Mouse (Mus musculus) kidney, postnatal 0 days (tissue): Measurements from ENCODE around the gene Grip1. TPM values are rescaled to one million over a fixed set of nuclear protein-coding genes. Genes with fewer than 3 reads are reported as not detected.
A peak's percentile ranks its signal among the peaks of the same experiment; 100 is the strongest.

ENCODE experiments used
- ATAC-seq: fragments of 200-750 bp; cut with Nextera tagmentation; replicated peaks from 2 replicates; pipeline ENCODE4 v1.8.0; 2017; ENCODE audit warnings: low read depth, moderate number of reproducible peaks, moderate TSS enrichment, moderate library complexity; ENCODE audit not compliant: low FRiP score
- DNase-seq: peaks from one replicate; pipeline ENCODE4 v3.0.0-alpha.2; 2016; ENCODE audit warnings: low spot score
- H3K27ac ChIP-seq: fragments of 300-500 bp; sonication (generic); 2 replicates; pipeline ENCODE4 v1.5.1; 2014; ENCODE audit warnings: mild to moderate bottlenecking
- H3K27me3 ChIP-seq: fragments of 300-500 bp; sonication (generic); 2 replicates; pipeline ENCODE4 v1.6.1; 2014; ENCODE audit warnings: low read length, mixed read lengths; ENCODE audit not compliant: insufficient read depth
- H3K36me3 ChIP-seq: fragments of 300-500 bp; sonication (generic); 2 replicates; pipeline ENCODE4 v1.6.1; 2014; ENCODE audit warnings: low read length, mixed read lengths; ENCODE audit not compliant: insufficient read depth
- H3K4me1 ChIP-seq: fragments of 300-500 bp; sonication (generic); replicated peaks from 2 replicates; pipeline ENCODE4 v1.6.1; 2014; ENCODE audit warnings: antibody characterized with exemption, low read length, mixed read lengths; ENCODE audit not compliant: insufficient read depth
- H3K4me2 ChIP-seq: fragments of 300-500 bp; sonication (generic); 2 replicates; pipeline ENCODE4 v1.6.1; 2014; ENCODE audit warnings: mild to moderate bottlenecking, low read length, moderate library complexity, mixed read lengths
- H3K4me3 ChIP-seq: fragments of 300-500 bp; sonication (generic); replicated peaks from 2 replicates; pipeline ENCODE4 v1.5.1; 2014; ENCODE audit warnings: low read depth, low read length
- H3K9ac ChIP-seq: fragments of 300-500 bp; sonication (generic); 2 replicates; pipeline ENCODE4 v1.6.1; 2014; ENCODE audit warnings: low read depth, low read length
- H3K9me3 ChIP-seq: fragments of 300-500 bp; sonication (generic); replicated peaks from 2 replicates; pipeline ENCODE4 v1.6.1; 2016; ENCODE audit warnings: low read length, inconsistent platforms, mixed read lengths
- CTCF ChIP-seq: IDR thresholded peaks from 2 replicates; pipeline ENCODE4 v1.5.1; 2016; ENCODE audit warnings: antibody characterized with exemption, low read depth, mild to moderate bottlenecking, moderate library complexity
- whole genome bisulfite sequencing: fragments of 180-500 bp; shearing (Covaris S2); extraction: QIAGEN DNeasy Blood & Tissue Kit; methylation state at CpG from one replicate; pipeline ENCODE4 v1.1.7; 2014; 5-methylcytosine and 5-hydroxymethylcytosine counted together
- polyA plus RNA-seq: library from polyadenylated mRNA; unstranded; fragments of >200 nt; fragmentation: Nextera tagmentation; extraction: Ambion mirVana; gene quantifications from 2 replicates; pipeline ENCODE4 v1.2.1, GENCODE M21; 2015

The Grip1 gene
- polyA plus RNA-seq, 1 experiment from 2014 or later = 3.1 TPM

- no peaks in the 10 kb centered on the region for H3K9me3 ChIP-seq
- H3K27me3 ChIP-seq = no peaks in the 10 kb centered on the region
- DNase-seq = peak; percentile 21
- 50% methylated on average over 9 of the region's 9 CpGs for WGBS
- no peaks in the 10 kb centered on the region for H3K4me1 ChIP-seq
- no peak overlapping the region for H3K9ac ChIP-seq
- H3K4me3 ChIP-seq = no peak overlapping the region
- H3K36me3 ChIP-seq = no peaks in the 10 kb centered on the region
- no peak overlapping the region for H3K27ac ChIP-seq
- TF ChIP-seq CTCF = no peak
- no peak overlapping the region for H3K4me2 ChIP-seq
- ATAC-seq = no peak
Observed at GRCm38 (mm10) chr10:119475166-119475565, 21.5 kb downstream of the Grip1 start.

GRCm38 (mm10) chr10:119477661-119478060 lies 24.0 kb downstream of the Grip1 start:
- Histone ChIP-seq H3K36me3 (no peaks in the 10 kb centered on the region), H3K4me3 (no peak overlapping the region), H3K9ac (no peak overlapping the region), H3K27me3 (no peaks in the 10 kb centered on the region), H3K4me1 (no peaks in the 10 kb centered on the region), H3K4me2 (no peak overlapping the region), H3K27ac (no peak overlapping the region), H3K9me3 (no peaks in the 10 kb centered on the region)
- 92% methylated on average over 8 of the region's 8 CpGs for WGBS
- TF ChIP-seq CTCF = no peak
- no peak for DNase-seq
- ATAC-seq = no peak

GRCm38 (mm10) chr10:119483068-119483705 lies 29.6 kb downstream of the Grip1 start:
- Histone ChIP-seq H3K36me3 (no peaks in the 10 kb centered on the region), H3K27me3 (no peaks in the 10 kb centered on the region), H3K9ac (no peak overlapping the region), H3K4me3 (no peak overlapping the region), H3K9me3 (no peaks in the 10 kb centered on the region), H3K4me1 (no peaks in the 10 kb centered on the region; the same call in 1 of the 2 replicates), H3K4me2 (no peak overlapping the region), H3K27ac (no peak overlapping the region)
- 48% methylated on average over 17 of the region's 17 CpGs for WGBS
- no peak for TF ChIP-seq CTCF
- ATAC-seq (no peak), DNase-seq (no peak)

- DNase-seq = no peak
- H3K9ac ChIP-seq = no peak overlapping the region
- WGBS = 30% methylated on average over 6 of the region's 6 CpGs
- no peak for TF ChIP-seq CTCF
- H3K36me3 ChIP-seq = no peaks in the 10 kb centered on the region
- no peaks in the 10 kb centered on the region; the same call in 1 of the 2 replicates for H3K4me1 ChIP-seq
- H3K4me2 ChIP-seq = no peak overlapping the region
- H3K9me3 ChIP-seq = no peaks in the 10 kb centered on the region
- no peak overlapping the region for H3K27ac ChIP-seq
- no peak for ATAC-seq
- H3K27me3 ChIP-seq = no peaks in the 10 kb centered on the region
- no peak overlapping the region for H3K4me3 ChIP-seq
Observed at GRCm38 (mm10) chr10:119483766-119484165, 30.1 kb downstream of the Grip1 start.

- H3K4me2 ChIP-seq = no peak overlapping the region
- H3K9me3 ChIP-seq = no peaks in the 10 kb centered on the region
- no peak for TF ChIP-seq CTCF
- no peaks in the 10 kb centered on the region for H3K36me3 ChIP-seq
- no peak overlapping the region for H3K9ac ChIP-seq
- no peak overlapping the region for H3K4me3 ChIP-seq
- no peak for ATAC-seq
- 67% methylated on average over 7 of the region's 7 CpGs for WGBS
- H3K27ac ChIP-seq = no peak overlapping the region
- no peaks in the 10 kb centered on the region for H3K27me3 ChIP-seq
- no peak for DNase-seq
- H3K4me1 ChIP-seq = no peaks in the 10 kb centered on the region; the same call in 1 of the 2 replicates
Observed at GRCm38 (mm10) chr10:119486936-119487335, 33.3 kb downstream of the Grip1 start.

- no peak overlapping the region for H3K4me2 ChIP-seq
- DNase-seq = no peak
- ATAC-seq = no peak
Observed at GRCm38 (mm10) chr10:119490831-119491230, 37.2 kb downstream of the Grip1 start.

GRCm38 (mm10) chr10:119495317-119495716 lies 41.7 kb downstream of the Grip1 start:
- Histone ChIP-seq H3K9me3 (no peaks in the 10 kb centered on the region), H3K36me3 (no peaks in the 10 kb centered on the region), H3K4me1 (no peaks in the 10 kb centered on the region), H3K4me3 (no peak overlapping the region), H3K9ac (no peak overlapping the region), H3K4me2 (no peak overlapping the region), H3K27me3 (no peaks in the 10 kb centered on the region), H3K27ac (no peak overlapping the region)
- TF ChIP-seq CTCF = no peak
- ATAC-seq (no peak), DNase-seq (no peak)
- WGBS = 77% methylated on average over 8 of the region's 8 CpGs

More at GRCm38 (mm10) chr10:119490831-119491230, 37.2 kb downstream of the Grip1 start:
- TF ChIP-seq CTCF = no peak
- 93% methylated on average over 18 of the region's 18 CpGs for WGBS
- no peaks in the 10 kb centered on the region for H3K9me3 ChIP-seq
- no peak overlapping the region for H3K27ac ChIP-seq
- H3K9ac ChIP-seq = no peak overlapping the region
- no peak overlapping the region for H3K4me3 ChIP-seq
- H3K27me3 ChIP-seq = no peaks in the 10 kb centered on the region
- no peaks in the 10 kb centered on the region for H3K36me3 ChIP-seq
- no peaks in the 10 kb centered on the region for H3K4me1 ChIP-seq
